Mouse (Mus musculus): Measurements from ENCODE around the gene Zfp663.
A peak's percentile ranks its signal among the peaks of the same experiment; 100 is the strongest.

DNA sequence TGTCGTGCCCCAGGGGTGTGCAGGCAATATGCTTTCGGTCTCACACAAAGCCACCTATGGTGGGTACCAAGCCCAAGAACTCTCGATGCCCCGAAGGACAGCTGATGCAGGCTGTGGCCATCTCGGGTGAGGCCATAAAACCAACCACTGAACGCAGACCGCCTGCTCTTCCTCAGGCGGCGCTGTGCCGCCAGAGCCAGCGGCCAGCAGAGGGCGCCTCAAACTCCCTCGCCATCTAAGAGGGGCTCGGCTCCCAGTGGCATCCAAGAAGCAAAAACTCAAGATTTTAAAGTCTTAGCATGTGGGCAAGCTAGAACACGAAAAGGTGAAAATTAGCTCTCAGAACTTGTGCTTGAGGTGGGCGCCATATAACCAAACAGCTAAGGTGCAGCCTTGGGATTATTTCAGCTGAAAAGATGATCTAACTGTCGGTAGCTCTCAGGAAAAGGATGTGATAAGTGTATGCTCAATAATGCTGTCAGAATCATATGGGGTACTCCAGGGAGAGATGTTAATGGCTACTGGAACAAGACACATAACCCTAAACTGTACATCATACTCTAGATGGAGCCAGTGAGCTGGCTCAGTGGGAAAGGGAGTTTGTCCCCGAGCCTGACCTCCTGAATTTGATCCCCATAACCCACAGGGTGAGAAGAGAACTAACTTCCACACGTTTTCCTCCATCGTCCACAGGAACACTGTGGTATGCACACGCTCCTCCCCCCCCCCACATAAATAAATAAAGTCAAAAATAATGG lies 4.0 kb downstream of the Zfp663 start:
- TF ChIP-seq POLR2A (IDR thresholded peaks at IDR 0.05; ENCODE audit: low read depth, low read length) (no peak), CTCF (IDR thresholded peaks at IDR 0.05; ENCODE audit: borderline replicate concordance, insufficient read depth, low read length) (peak; percentile 81)

Measured in embryonic fibroblast, embryonic 13.5 days (primary cell).